Mouse (Mus musculus) intestine, embryonic 15.5 days (tissue): ENCODE data around the gene Tmprss4. TPM values are rescaled to one million over a fixed set of nuclear protein-coding genes. Genes with fewer than 3 reads are reported as not detected.

Experiments
- ATAC-seq: fragments of 200-750 bp; cut with Nextera tagmentation; 2 replicates; pipeline ENCODE4 v1.8.0; 2017; ENCODE audit warnings: moderate TSS enrichment, moderate library complexity
- H3K27ac ChIP-seq: fragments of 300-500 bp; sonication (generic); 2 replicates; pipeline ENCODE4 v1.5.1; 2015; ENCODE audit warnings: mild to moderate bottlenecking, inconsistent platforms
- H3K27me3 ChIP-seq: fragments of 300-500 bp; sonication (generic); replicated peaks from 2 replicates; pipeline ENCODE4 v1.6.1; 2015; ENCODE audit warnings: inconsistent platforms
- H3K36me3 ChIP-seq: fragments of 300-500 bp; sonication (generic); 2 replicates; pipeline ENCODE4 v1.6.1; 2015; ENCODE audit warnings: inconsistent platforms
- H3K4me1 ChIP-seq: fragments of 300-500 bp; sonication (generic); replicated peaks from 2 replicates; pipeline ENCODE4 v1.6.1; 2015; ENCODE audit warnings: inconsistent platforms
- H3K4me2 ChIP-seq: fragments of 300-500 bp; sonication (generic); replicated peaks from 2 replicates; pipeline ENCODE4 v1.6.1; 2015; ENCODE audit warnings: mild to moderate bottlenecking, inconsistent platforms
- H3K4me3 ChIP-seq: fragments of 300-500 bp; sonication (generic); replicated peaks from 2 replicates; pipeline ENCODE4 v1.5.1; 2015; ENCODE audit warnings: inconsistent platforms
- H3K9ac ChIP-seq: fragments of 300-500 bp; sonication (generic); 2 replicates; pipeline ENCODE4 v1.6.1; 2015; ENCODE audit warnings: inconsistent platforms
- H3K9me3 ChIP-seq: fragments of 300-500 bp; sonication (generic); 2 replicates; pipeline ENCODE4 v1.6.1; 2016; ENCODE audit warnings: inconsistent platforms
- WGBS: fragments of 180-500 bp; shearing (Covaris S2); methylation state at CpG from one replicate; pipeline ENCODE4 v1.1.7; 2015; 5-methylcytosine and 5-hydroxymethylcytosine counted together
- polyA plus RNA-seq: library from polyadenylated mRNA; unstranded; fragments of >200 nt; fragmentation: Nextera tagmentation; extraction: Ambion mirVana; gene quantifications from 2 replicates; pipeline ENCODE4 v1.2.1, GENCODE M21; 2015

Gene Tmprss4
- polyA plus RNA-seq, 1 experiment from 2014 or later = 29.1 TPM

GRCm38 (mm10) chr9:45150933-45151332 is 53.0 kb downstream of the Tmprss4 start:
- Histone ChIP-seq H3K4me2 (no peak overlapping the region), H3K9ac (no peak overlapping the region), H3K27ac (no peak overlapping the region), H3K36me3 (no peaks in the 10 kb centered on the region), H3K4me3 (no peak overlapping the region), H3K9me3 (no peaks in the 10 kb centered on the region), H3K27me3 (peaks cover 38% of the 10 kb centered on the region), H3K4me1 (peaks cover 2% of the 10 kb centered on the region; the same call in 1 of the 2 replicates)
- WGBS = 58% methylated on average over 1 of the region's 1 CpGs
- ATAC-seq = no peak

GRCm38 (mm10) chr9:45146267-45146597 is 57.7 kb downstream of the Tmprss4 start:
- Histone ChIP-seq H3K4me1 (peaks cover 8% of the 10 kb centered on the region; the same call in 1 of the 2 replicates), H3K4me2 (peak overlapping the region; percentile 82), H3K36me3 (no peaks in the 10 kb centered on the region), H3K9ac (peak overlapping the region; percentile 44), H3K27me3 (peaks cover 72% of the 10 kb centered on the region), H3K9me3 (no peaks in the 10 kb centered on the region), H3K4me3 (peak overlapping the region; percentile 31), H3K27ac (no peak overlapping the region)
- WGBS = under 1% methylated on average over 5 of the region's 5 CpGs
- ATAC-seq = peak; percentile 65

GRCm38 (mm10) chr9:45145533-45146266 is 58.2 kb downstream of the Tmprss4 start:
- WGBS = 3% methylated on average over 27 of the region's 27 CpGs
- H3K9ac ChIP-seq = peak overlapping the region; percentile 44
- ATAC-seq = peak; percentile 39; the same call in 1 of the 2 replicates

GRCm38 (mm10) chr9:45142686-45143085 is 61.2 kb downstream of the Tmprss4 start:
- H3K4me2 ChIP-seq = no peak overlapping the region
- H3K4me1 ChIP-seq = peaks cover 19% of the 10 kb centered on the region
- no peak overlapping the region for H3K27ac ChIP-seq
- H3K9me3 ChIP-seq = no peaks in the 10 kb centered on the region
- peaks cover 82% of the 10 kb centered on the region for H3K27me3 ChIP-seq
- no peak overlapping the region for H3K4me3 ChIP-seq
- H3K9ac ChIP-seq = no peak overlapping the region
- H3K36me3 ChIP-seq = no peaks in the 10 kb centered on the region
- WGBS = 41% methylated on average over 3 of the region's 3 CpGs
- ATAC-seq = no peak

More at GRCm38 (mm10) chr9:45145533-45146266, 58.2 kb downstream of the Tmprss4 start:
- H3K27ac ChIP-seq = no peak overlapping the region
- H3K36me3 ChIP-seq = no peaks in the 10 kb centered on the region
- H3K4me2 ChIP-seq = peak overlapping the region; percentile 82
- peak overlapping the region; percentile 31 for H3K4me3 ChIP-seq
- no peaks in the 10 kb centered on the region for H3K9me3 ChIP-seq
- peaks cover 8% of the 10 kb centered on the region; the same call in 1 of the 2 replicates for H3K4me1 ChIP-seq
- H3K27me3 ChIP-seq = peaks cover 76% of the 10 kb centered on the region

- H3K4me3 ChIP-seq = no peak overlapping the region
- no peaks in the 10 kb centered on the region for H3K9me3 ChIP-seq
- 60% methylated on average over 7 of the region's 7 CpGs for WGBS
- no peak overlapping the region for H3K27ac ChIP-seq
- H3K9ac ChIP-seq = no peak overlapping the region
- no peak overlapping the region for H3K4me2 ChIP-seq
- H3K36me3 ChIP-seq = no peaks in the 10 kb centered on the region
- ATAC-seq = no peak
- H3K27me3 ChIP-seq = peaks cover 80% of the 10 kb centered on the region
- peaks cover 18% of the 10 kb centered on the region for H3K4me1 ChIP-seq
Observed at GRCm38 (mm10) chr9:45140945-45141344, 62.9 kb downstream of the Tmprss4 start.

- no peak for ATAC-seq
- no peaks in the 10 kb centered on the region for H3K36me3 ChIP-seq
Observed at GRCm38 (mm10) chr9:45139082-45139481, 64.8 kb downstream of the Tmprss4 start.

GRCm38 (mm10) chr9:45138191-45139032 is 65.5 kb downstream of the Tmprss4 start, which contains the start of gene Scn4b:
Gene Scn4b, plus strand, starts transcription at chr9:45138395.
- Histone ChIP-seq H3K9ac (0 out of 2 replicates have a peak within 1 kb of the TSS, but pooled peaks have one; percentile 11), H3K4me3 (peak within 1 kb of the TSS; percentile 40), H3K36me3 (no peaks in the 10 kb centered on the region), H3K27me3 (peaks cover 65% of the 10 kb centered on the region), H3K9me3 (no peaks in the 10 kb centered on the region), H3K4me1 (peaks cover 21% of the 10 kb centered on the region), H3K4me2 (peak within 1 kb of the TSS; percentile 87), H3K27ac (no peak within 1 kb of the TSS)
- peak; percentile 65 for ATAC-seq
- WGBS = under 1% methylated on average over 75 of the region's 76 CpGs

More at GRCm38 (mm10) chr9:45139082-45139481, 64.8 kb downstream of the Tmprss4 start:
- 8% methylated on average over 7 of the region's 7 CpGs for WGBS
- Histone ChIP-seq H3K27me3 (peaks cover 69% of the 10 kb centered on the region), H3K4me2 (peak overlapping the region; percentile 87), H3K9ac (no peak overlapping the region), H3K4me3 (peak overlapping the region; percentile 40), H3K27ac (no peak overlapping the region), H3K9me3 (no peaks in the 10 kb centered on the region), H3K4me1 (peaks cover 20% of the 10 kb centered on the region)

- Histone ChIP-seq H3K27ac (no peak overlapping the region), H3K4me1 (peaks cover 21% of the 10 kb centered on the region), H3K9ac (no peak overlapping the region), H3K4me2 (no peak overlapping the region), H3K4me3 (no peak overlapping the region), H3K36me3 (no peaks in the 10 kb centered on the region), H3K27me3 (peaks cover 50% of the 10 kb centered on the region), H3K9me3 (no peaks in the 10 kb centered on the region)
- WGBS = 23% methylated on average over 7 of the region's 7 CpGs
- no peak for ATAC-seq
Observed at GRCm38 (mm10) chr9:45136442-45137169, 67.3 kb downstream of the Tmprss4 start.

- H3K27me3 ChIP-seq = peaks cover 28% of the 10 kb centered on the region
- no peaks in the 10 kb centered on the region for H3K9me3 ChIP-seq
- H3K27ac ChIP-seq = no peak overlapping the region
- ATAC-seq = peak; percentile 85
- WGBS = 18% methylated on average over 5 of the region's 5 CpGs
- peaks cover 16% of the 10 kb centered on the region for H3K4me1 ChIP-seq
- no peaks in the 10 kb centered on the region for H3K36me3 ChIP-seq
- H3K4me2 ChIP-seq = no peak overlapping the region
- H3K4me3 ChIP-seq = no peak overlapping the region
- no peak overlapping the region for H3K9ac ChIP-seq
Observed at GRCm38 (mm10) chr9:45133484-45134310, 70.2 kb downstream of the Tmprss4 start.

- no peak for ATAC-seq
- no peak overlapping the region for H3K4me2 ChIP-seq
- no peak overlapping the region for H3K4me3 ChIP-seq
- H3K27me3 ChIP-seq = peaks cover 7% of the 10 kb centered on the region
- no peaks in the 10 kb centered on the region for H3K9me3 ChIP-seq
- H3K27ac ChIP-seq = no peak overlapping the region
- no peak overlapping the region for H3K9ac ChIP-seq
- 83% methylated on average over 3 of the region's 3 CpGs for WGBS
- peaks cover 10% of the 10 kb centered on the region for H3K4me1 ChIP-seq
- H3K36me3 ChIP-seq = no peaks in the 10 kb centered on the region
Observed at GRCm38 (mm10) chr9:45130119-45130518, 73.8 kb downstream of the Tmprss4 start.

GRCm38 (mm10) chr9:45126941-45127340 is 77.0 kb downstream of the Tmprss4 start:
- H3K36me3 ChIP-seq = no peaks in the 10 kb centered on the region
- H3K4me3 ChIP-seq = no peak overlapping the region
- H3K27ac ChIP-seq = no peak overlapping the region
- no peak overlapping the region for H3K4me2 ChIP-seq
- 62% methylated on average over 7 of the region's 7 CpGs for WGBS
- 0 out of 2 replicates have a peak, but pooled peaks cover 3% of the 10 kb centered on the region for H3K27me3 ChIP-seq
- no peak overlapping the region for H3K9ac ChIP-seq
- no peak for ATAC-seq
- peaks cover 7% of the 10 kb centered on the region for H3K4me1 ChIP-seq
- no peaks in the 10 kb centered on the region for H3K9me3 ChIP-seq
